Comparison of ENCODE assay signal across 11 mouse cellular contexts in genomic region chr7:65141907-65142698, GRCm38 (mm10). TPM values are rescaled to one million over a fixed set of nuclear protein-coding genes. Genes with fewer than 3 reads are reported as not detected.
DNase-seq lines count a peak whose midpoint lies in the region; ATAC-seq lines count a peak whose summit lies in the region.
"Had no signal": no experiment of that assay in that cellular context is flagged by ENCODE, and none has a peak within 500 bp of the region (broad histone marks: within the 10 kb centered on the region; RNA-seq: fewer than 3 reads in every experiment).

No protein-coding gene starts in this region.

- no peaks in the 10 kb centered on the region for H3K27me3 ChIP-seq in forebrain, embryonic 14.5 days (replicated peaks; ENCODE audit: control insufficient read depth, insufficient read depth, low read length)
- H3K27me3 ChIP-seq in forebrain, embryonic 10.5 days (ENCODE audit: poor library complexity, severe bottlenecking), result no peaks in the 10 kb centered on the region
- H3K27me3 ChIP-seq in kidney, embryonic 16.5 days (ENCODE audit: insufficient read depth, low read length), result no peaks in the 10 kb centered on the region
- no peaks in the 10 kb centered on the region for H3K27me3 ChIP-seq in hindbrain, embryonic 16.5 days (replicated peaks; ENCODE audit: control insufficient read depth, insufficient read depth, low read length)
- H3K27me3 ChIP-seq: heart, embryonic 12.5 days had no signal

- no peaks in the 10 kb centered on the region for H3K9me3 ChIP-seq in forebrain, embryonic 14.5 days (replicated peaks; ENCODE audit: control insufficient read depth, low read length)
- H3K9me3 ChIP-seq in forebrain, embryonic 10.5 days, result no peaks in the 10 kb centered on the region
- no peaks in the 10 kb centered on the region for H3K9me3 ChIP-seq in kidney, embryonic 16.5 days (ENCODE audit: low read length)
- no peaks in the 10 kb centered on the region for H3K9me3 ChIP-seq in hindbrain, embryonic 16.5 days (ENCODE audit: control insufficient read depth, low read length)
- H3K9me3 ChIP-seq: heart, embryonic 12.5 days had no signal

- H3K4me1 ChIP-seq in forebrain, embryonic 14.5 days (ENCODE audit: control insufficient read depth, insufficient read depth, low read length), result no peaks in the 10 kb centered on the region
- H3K4me1 ChIP-seq in forebrain, embryonic 10.5 days, result no peaks in the 10 kb centered on the region
- H3K4me1 ChIP-seq in kidney, embryonic 16.5 days (ENCODE audit: insufficient read depth, low read length), result peaks cover 17% of the 10 kb centered on the region
- H3K4me1 ChIP-seq in hindbrain, embryonic 16.5 days (ENCODE audit: control insufficient read depth, insufficient read depth, low read depth, low read length), result peaks cover 6% of the 10 kb centered on the region; the same call in 1 of the 2 replicates
- H3K4me1 ChIP-seq: heart, embryonic 12.5 days had no signal

- no peak overlapping the region for H3K4me3 ChIP-seq in forebrain, embryonic 14.5 days (ENCODE audit: low read depth, low read length)
- H3K4me3 ChIP-seq in forebrain, embryonic 10.5 days, result no peak overlapping the region
- H3K4me3 ChIP-seq in kidney, embryonic 16.5 days (ENCODE audit: low read length), result no peak overlapping the region
- H3K4me3 ChIP-seq in hindbrain, embryonic 16.5 days (ENCODE audit: low read length), result no peak overlapping the region
- H3K4me3 ChIP-seq: heart, embryonic 12.5 days had no signal

- ATAC-seq in forebrain, embryonic 14.5 days, result no peak
- ATAC-seq in kidney, embryonic 16.5 days (ENCODE audit: low FRiP score, low TSS enrichment), result peak; percentile 87
- peak; percentile 81 for ATAC-seq in hindbrain, embryonic 16.5 days

- H3K9ac ChIP-seq in forebrain, embryonic 14.5 days (ENCODE audit: low read length), result no peak overlapping the region
- H3K9ac ChIP-seq in kidney, embryonic 16.5 days (replicated peaks; ENCODE audit: low read length), result no peak overlapping the region
- H3K9ac ChIP-seq in hindbrain, embryonic 16.5 days (ENCODE audit: low read depth, low read length), result no peak overlapping the region
- H3K9ac ChIP-seq: heart, embryonic 12.5 days had no signal

- DNase-seq in forebrain, embryonic 14.5 days (ENCODE audit: low spot score), result peak; percentile 22
- no peak for DNase-seq in forebrain, embryonic 10.5 days (ENCODE audit: extremely low spot score, low spot score)
- no peak for DNase-seq in kidney, adult 9 months
- peak; percentile 23 for DNase-seq in Muller cell, postnatal 12 days (ENCODE audit: inconsistent ontology term)
- no peak for DNase-seq in adipocyte (ENCODE audit: low spot score)
- DNase-seq in yolk sac, embryonic 10.5 days (ENCODE audit: low spot score), result no peak
- DNase-seq: lung, postnatal 10 days; thymus, postnatal 36 days had no signal

- no peak overlapping the region for H3K4me2 ChIP-seq in forebrain, embryonic 14.5 days (ENCODE audit: low read length)
- no peak overlapping the region for H3K4me2 ChIP-seq in kidney, embryonic 16.5 days (replicated peaks; ENCODE audit: low read depth, low read length)
- H3K4me2 ChIP-seq in hindbrain, embryonic 16.5 days (ENCODE audit: low read length), result no peak overlapping the region
- H3K4me2 ChIP-seq: heart, embryonic 12.5 days had no signal

- no peaks in the 10 kb centered on the region for H3K36me3 ChIP-seq in forebrain, embryonic 14.5 days (ENCODE audit: control insufficient read depth, insufficient read depth, low read length)
- no peaks in the 10 kb centered on the region for H3K36me3 ChIP-seq in forebrain, embryonic 10.5 days (replicated peaks)
- no peaks in the 10 kb centered on the region for H3K36me3 ChIP-seq in kidney, embryonic 16.5 days (ENCODE audit: insufficient read depth, low read length)
- H3K36me3 ChIP-seq in hindbrain, embryonic 16.5 days (ENCODE audit: control insufficient read depth, insufficient read depth, low read length), result no peaks in the 10 kb centered on the region
- H3K36me3 ChIP-seq: heart, embryonic 12.5 days had no signal

- WGBS in forebrain, embryonic 14.5 days, result 69% methylated on average over 6 of the region's 6 CpGs
- WGBS in forebrain, embryonic 10.5 days, result 79% methylated on average over 6 of the region's 6 CpGs
- WGBS in kidney, embryonic 16.5 days, result 33% methylated on average over 6 of the region's 6 CpGs
- 42% methylated on average over 6 of the region's 6 CpGs for WGBS in hindbrain, embryonic 16.5 days

- no peak overlapping the region for H3K27ac ChIP-seq in forebrain, embryonic 14.5 days (ENCODE audit: low read depth, low read length)
- no peak overlapping the region for H3K27ac ChIP-seq in forebrain, embryonic 10.5 days
- 0 out of 2 replicates have a peak overlapping the region, but pooled peaks have one; percentile 2 for H3K27ac ChIP-seq in kidney, embryonic 16.5 days (ENCODE audit: low read length)
- H3K27ac ChIP-seq in hindbrain, embryonic 16.5 days (ENCODE audit: low read depth, low read length), result no peak overlapping the region

RNA-seq across cellular contexts. Expression of gene Fam189a1, which starts 14.3 kb away (rescaled TPM):
- polyA plus RNA-seq in forebrain, embryonic 14.5 days (2014; fragmentation: Nextera tagmentation; extraction: Ambion mirVana), result 2.6 and 4.5 TPM in 2 replicates
- 0.57 and 1.0 TPM in 2 replicates for polyA plus RNA-seq in forebrain, embryonic 10.5 days (2016; fragmentation: Nextera tagmentation; extraction: Ambion mirVana)
- 0.20 and 0.30 TPM in 2 replicates for polyA plus RNA-seq in kidney, embryonic 16.5 days (2015; fragmentation: Nextera tagmentation; extraction: Ambion mirVana)
- polyA plus RNA-seq in hindbrain, embryonic 16.5 days (2015; fragmentation: Nextera tagmentation; extraction: Ambion mirVana), result 7.9 and 9.4 TPM in 2 replicates

Comparison
In these comparisons a context has a peak if more than half of its experiments do, and no peak if none do; other contexts are left out.
1. DNase-seq: peak in forebrain, embryonic 14.5 days (single experiment) and Muller cell, postnatal 12 days (single experiment); none in forebrain, embryonic 10.5 days (single experiment), kidney, adult 9 months (single experiment), adipocyte (single experiment) and yolk sac, embryonic 10.5 days (single experiment).